Mouse (Mus musculus) gonadal fat pad, adult 2 months (tissue): ENCODE results near the gene Trim33. TPM values are rescaled to one million over a fixed set of nuclear protein-coding genes. Genes with fewer than 3 reads are reported as not detected.

ENCODE experiments used
- DNase-seq: peaks from one replicate; pipeline ENCODE4 v3.0.0-alpha.2; 2012; ENCODE audit warnings: low read depth
- polyA plus RNA-seq: library from polyadenylated mRNA; depleted of rRNA; stranded (reverse); fragments of >200 nt; gene quantifications from 2 replicates; pipeline ENCODE4 v1.2.3, GENCODE M21; 2012; rRNA removed

The Trim33 gene
- 14.0 and 14.8 TPM in 2 replicates for polyA plus RNA-seq

- peak; percentile 34 for DNase-seq
Observed at GRCm38 (mm10) chr3:103279182-103280149, at the start of gene Trim33. Gene Trim33 (plus strand): TSS chr3:103279293.

- DNase-seq = no peak
Observed at GRCm38 (mm10) chr3:103232398-103232797, 46.7 kb upstream of the Trim33 start.

GRCm38 (mm10) chr3:103241524-103241923 is 37.6 kb upstream of the Trim33 start:
- no peak for DNase-seq

GRCm38 (mm10) chr3:103242156-103242555 is 36.9 kb upstream of the Trim33 start:
- no peak for DNase-seq

GRCm38 (mm10) chr3:103243491-103243890 is 35.6 kb upstream of the Trim33 start:
- DNase-seq = no peak

- DNase-seq = no peak
Observed at GRCm38 (mm10) chr3:103246627-103247260, 32.3 kb upstream of the Trim33 start.

GRCm38 (mm10) chr3:103256089-103256819 is 22.8 kb upstream of the Trim33 start:
- DNase-seq = no peak

- no peak for DNase-seq
Observed at GRCm38 (mm10) chr3:103262802-103263417, 16.2 kb upstream of the Trim33 start.

- peak; percentile 46 for DNase-seq
Observed at GRCm38 (mm10) chr3:103278561-103279181, 422 bp upstream of the Trim33 start.

GRCm38 (mm10) chr3:103280241-103280761 is 1.2 kb downstream of the Trim33 start:
- DNase-seq = no peak

GRCm38 (mm10) chr3:103280875-103281274 is 1.8 kb downstream of the Trim33 start:
- DNase-seq = no peak

- no peak for DNase-seq
Observed at GRCm38 (mm10) chr3:103288761-103289160, 9.7 kb downstream of the Trim33 start.

- DNase-seq = no peak
Observed at GRCm38 (mm10) chr3:103291087-103291486, 12.0 kb downstream of the Trim33 start.

- no peak for DNase-seq
Observed at GRCm38 (mm10) chr3:103305411-103305982, 26.4 kb downstream of the Trim33 start.

- DNase-seq = no peak
Observed at GRCm38 (mm10) chr3:103309252-103309651, 30.2 kb downstream of the Trim33 start.

GRCm38 (mm10) chr3:103309750-103310149 is 30.7 kb downstream of the Trim33 start:
- no peak for DNase-seq

GRCm38 (mm10) chr3:103314291-103314690 is 35.2 kb downstream of the Trim33 start:
- DNase-seq = no peak

GRCm38 (mm10) chr3:103335371-103335770 is 56.3 kb downstream of the Trim33 start:
- DNase-seq = no peak

- no peak for DNase-seq
Observed at GRCm38 (mm10) chr3:103346658-103347057, 67.6 kb downstream of the Trim33 start.

GRCm38 (mm10) chr3:103353518-103353917 is 74.4 kb downstream of the Trim33 start:
- DNase-seq = no peak

- no peak for DNase-seq
Observed at GRCm38 (mm10) chr3:103354041-103354440, 74.9 kb downstream of the Trim33 start.
